Mouse (Mus musculus) kidney, postnatal 14 days (tissue): Measurements from ENCODE around the gene Lactb.
A peak's percentile ranks its signal among the peaks of the same experiment; 100 is the strongest.

Experiments used
- DNase-seq: peaks from one replicate; pipeline ENCODE4 v3.0.0; 2022; ENCODE audit warnings: mixed read lengths

Lactb gene

GRCm38 (mm10) chr9:66975239-66975645, at the start of gene Lactb:
Gene Lactb, minus strand, starts transcription at chr9:66975484.
- peak; percentile 97 for DNase-seq

- no peak for DNase-seq
Measured at GRCm38 (mm10) chr9:67023371-67023770, 48.1 kb upstream of the Lactb start.

GRCm38 (mm10) chr9:67020063-67020462, 44.8 kb upstream of the Lactb start:
- DNase-seq: no peak

GRCm38 (mm10) chr9:67013501-67013900, 38.2 kb upstream of the Lactb start:
- DNase-seq: no peak

- DNase-seq: no peak
Measured at GRCm38 (mm10) chr9:67012470-67012869, 37.2 kb upstream of the Lactb start.

GRCm38 (mm10) chr9:67011483-67011882, 36.2 kb upstream of the Lactb start:
- no peak for DNase-seq

- no peak for DNase-seq
Measured at GRCm38 (mm10) chr9:67008781-67009180, 33.5 kb upstream of the Lactb start.

- no peak for DNase-seq
Measured at GRCm38 (mm10) chr9:67006376-67006775, 31.1 kb upstream of the Lactb start.

- no peak for DNase-seq
Measured at GRCm38 (mm10) chr9:67005161-67005742, 30.0 kb upstream of the Lactb start.

GRCm38 (mm10) chr9:67003656-67004055, 28.4 kb upstream of the Lactb start:
- peak; percentile 24 for DNase-seq

GRCm38 (mm10) chr9:67003156-67003555, 27.9 kb upstream of the Lactb start:
- DNase-seq: no peak

GRCm38 (mm10) chr9:67001506-67001905, 26.2 kb upstream of the Lactb start:
- no peak for DNase-seq

- DNase-seq: peak; percentile 88
Measured at GRCm38 (mm10) chr9:67001050-67001449, 25.8 kb upstream of the Lactb start.

GRCm38 (mm10) chr9:66999698-67000097, 24.4 kb upstream of the Lactb start:
- no peak for DNase-seq

GRCm38 (mm10) chr9:66991750-66992410, 16.6 kb upstream of the Lactb start:
- DNase-seq: no peak

GRCm38 (mm10) chr9:66991021-66991749, 15.9 kb upstream of the Lactb start:
- no peak for DNase-seq

GRCm38 (mm10) chr9:66990046-66990445, 14.8 kb upstream of the Lactb start:
- no peak for DNase-seq

GRCm38 (mm10) chr9:66989581-66989980, 14.3 kb upstream of the Lactb start:
- no peak for DNase-seq

- peak; percentile 85 for DNase-seq
Measured at GRCm38 (mm10) chr9:66988888-66989414, 13.7 kb upstream of the Lactb start.

GRCm38 (mm10) chr9:66988198-66988887, 13.1 kb upstream of the Lactb start:
- no peak for DNase-seq

GRCm38 (mm10) chr9:66985377-66985776, 10.1 kb upstream of the Lactb start:
- DNase-seq: no peak

- no peak for DNase-seq
Measured at GRCm38 (mm10) chr9:66982085-66982484, 6.8 kb upstream of the Lactb start.

GRCm38 (mm10) chr9:66980458-66980857, 5.2 kb upstream of the Lactb start:
- DNase-seq: peak; percentile 77
